Mouse (Mus musculus) G1E (cell line): ENCODE results near the gene Pex11a. TPM values are rescaled to one million over a fixed set of nuclear protein-coding genes. Genes with fewer than 3 reads are reported as not detected.

Experiments
- ATAC-seq: 2 replicates; pipeline ENCODE4 v1.8.0; 2016; ENCODE audit warnings: mild to moderate bottlenecking; ENCODE audit not compliant: insufficient number of reproducible peaks, poor library complexity, low FRiP score, severe bottlenecking; ENCODE audit errors: extremely low read depth
- DNase-seq: peaks from one replicate; pipeline ENCODE4 v3.0.0; 2012; ENCODE audit warnings: low spot score
- H3K27me3 ChIP-seq: 2 replicates; pipeline ENCODE4 v1.6.1; 2012; ENCODE audit warnings: mild to moderate bottlenecking, low read length, inconsistent platforms; ENCODE audit not compliant: insufficient read depth
- H3K36me3 ChIP-seq: replicated peaks from 2 replicates; pipeline ENCODE3; 2012; ENCODE audit warnings: mild to moderate bottlenecking, inconsistent platforms
- H3K4me1 ChIP-seq: 2 replicates; pipeline ENCODE4 v1.6.1; 2012; ENCODE audit warnings: low read depth, low read length, inconsistent platforms, mixed read lengths; ENCODE audit not compliant: insufficient read depth
- H3K4me3 ChIP-seq: 2 replicates; pipeline ENCODE4 v1.5.1; 2012; ENCODE audit warnings: low read depth, mild to moderate bottlenecking, inconsistent platforms, low read length, moderate library complexity, mixed read lengths
- H3K9me3 ChIP-seq: replicated peaks from 2 replicates; pipeline ENCODE4 v1.6.1; 2012; ENCODE audit warnings: inconsistent platforms
- CTCF ChIP-seq: IDR thresholded peaks from 2 replicates; pipeline ENCODE4 v1.5.1; 2012; ENCODE audit warnings: low read depth, low read length, inconsistent platforms, mixed read lengths
- GATA1 ChIP-seq: IDR thresholded peaks from 2 replicates; pipeline ENCODE4 v1.6.1; 2012; ENCODE audit warnings: borderline replicate concordance, low read length, inconsistent platforms, mixed read lengths
- GATA2 ChIP-seq: IDR thresholded peaks from 2 replicates; pipeline ENCODE4 v1.6.1; 2012; ENCODE audit warnings: low read depth, low read length, inconsistent platforms, borderline replicate concordance
- POLR2AphosphoS5 ChIP-seq: IDR thresholded peaks from 2 replicates; pipeline ENCODE4 v1.6.1; 2012; ENCODE audit warnings: low read depth, low read length, inconsistent platforms; ENCODE audit not compliant: insufficient replicate concordance
- TAL1 ChIP-seq: conservative IDR thresholded peaks from 2 replicates; pipeline ENCODE4 v1.6.1; 2012; ENCODE audit warnings: low read depth, low read length, inconsistent platforms, mixed read lengths
- polyA plus RNA-seq: library from polyadenylated mRNA; stranded (reverse); fragments of >175 nt; gene quantifications from 2 replicates; pipeline ENCODE4 v1.2.3, GENCODE M21; 2012
- total RNA-seq, 2 experiments: library from RNA; stranded (forward) in 1 of 2; stranded (reverse) in 1 of 2; fragments of 200-1000 nt in 1 of 2; fragments of >200 nt in 1 of 2; fragmentation: Nextera tagmentation in 1 of 2; gene quantifications; 2 replicates each; pipeline ENCODE4 v1.2.3; 2014 to 2017

The Pex11a gene
- total and polyA plus RNA-seq, 3 experiments, result 2.7 to 7.5 (median 2.9) TPM

- Histone ChIP-seq H3K4me3 (no peak overlapping the region), H3K9me3 (no peaks in the 10 kb centered on the region), H3K4me1 (peaks cover 14% of the 10 kb centered on the region), H3K36me3 (peaks cover 18% of the 10 kb centered on the region), H3K27me3 (peaks cover 27% of the 10 kb centered on the region)
- TF ChIP-seq TAL1, result no peak
- no peak for ATAC-seq
- no peak for DNase-seq
Measured at GRCm38 (mm10) chr7:79731438-79731837, 11.5 kb downstream of the Pex11a start.

- peaks cover 4% of the 10 kb centered on the region for H3K36me3 ChIP-seq
- H3K4me1 ChIP-seq, result peaks cover 14% of the 10 kb centered on the region
- H3K9me3 ChIP-seq, result no peaks in the 10 kb centered on the region
- peaks cover 38% of the 10 kb centered on the region for H3K27me3 ChIP-seq
- ATAC-seq (no peak), DNase-seq (no peak)
- H3K4me3 ChIP-seq, result no peak overlapping the region
- TF ChIP-seq CTCF (peak; percentile 15; the same call in 1 of the 2 replicates), TAL1 (no peak)
Measured at GRCm38 (mm10) chr7:79729743-79730370, 13.1 kb downstream of the Pex11a start.

- no peak for TF ChIP-seq GATA1
- TF ChIP-seq POLR2AphosphoS5, result no peak
- TF ChIP-seq TAL1, result no peak
- TF ChIP-seq CTCF, result peak; percentile 96
- TF ChIP-seq GATA2, result no peak
Measured at GRCm38 (mm10) chr7:79729169-79729568, 13.8 kb downstream of the Pex11a start.

GRCm38 (mm10) chr7:79728219-79728618, 14.7 kb downstream of the Pex11a start:
- TF ChIP-seq TAL1 (no peak), GATA1 (no peak), POLR2AphosphoS5 (no peak), CTCF (peak; percentile 81)
- peak; percentile 82 for DNase-seq
- H3K4me3 ChIP-seq, result no peak overlapping the region
- no peaks in the 10 kb centered on the region for H3K36me3 ChIP-seq
- H3K9me3 ChIP-seq, result no peaks in the 10 kb centered on the region
- ATAC-seq, result no peak
- peaks cover 38% of the 10 kb centered on the region for H3K27me3 ChIP-seq
- peaks cover 14% of the 10 kb centered on the region for H3K4me1 ChIP-seq

More at GRCm38 (mm10) chr7:79729169-79729568, 13.8 kb downstream of the Pex11a start:
- H3K27me3 ChIP-seq, result peaks cover 36% of the 10 kb centered on the region
- no peaks in the 10 kb centered on the region for H3K9me3 ChIP-seq
- DNase-seq (peak; percentile 55), ATAC-seq (no peak)
- H3K4me3 ChIP-seq, result no peak overlapping the region
- no peaks in the 10 kb centered on the region for H3K36me3 ChIP-seq
- H3K4me1 ChIP-seq, result peaks cover 14% of the 10 kb centered on the region

GRCm38 (mm10) chr7:79727091-79727490, 15.8 kb downstream of the Pex11a start:
- Histone ChIP-seq H3K9me3 (no peaks in the 10 kb centered on the region), H3K4me3 (no peak overlapping the region), H3K27me3 (peaks cover 44% of the 10 kb centered on the region), H3K36me3 (no peaks in the 10 kb centered on the region), H3K4me1 (peaks cover 14% of the 10 kb centered on the region)
- TF ChIP-seq GATA1 (no peak), CTCF (peak; percentile 48)
- DNase-seq, result peak; percentile 55
- no peak; the same call in 1 of the 2 replicates for ATAC-seq

GRCm38 (mm10) chr7:79721386-79721977, 21.4 kb downstream of the Pex11a start:
- peaks cover 2% of the 10 kb centered on the region for H3K4me1 ChIP-seq
- no peak overlapping the region for H3K4me3 ChIP-seq
- ATAC-seq, result no peak
- peaks cover 52% of the 10 kb centered on the region for H3K27me3 ChIP-seq
- no peak for DNase-seq
- H3K36me3 ChIP-seq, result no peaks in the 10 kb centered on the region
- no peak for TF ChIP-seq CTCF
- no peak for TF ChIP-seq GATA1
- no peak for TF ChIP-seq POLR2AphosphoS5
- no peak for TF ChIP-seq TAL1
- TF ChIP-seq GATA2, result no peak
- H3K9me3 ChIP-seq, result no peaks in the 10 kb centered on the region
